Mouse (Mus musculus): ENCODE data around the gene Ppp1r37.

Gene Ppp1r37

DNA sequence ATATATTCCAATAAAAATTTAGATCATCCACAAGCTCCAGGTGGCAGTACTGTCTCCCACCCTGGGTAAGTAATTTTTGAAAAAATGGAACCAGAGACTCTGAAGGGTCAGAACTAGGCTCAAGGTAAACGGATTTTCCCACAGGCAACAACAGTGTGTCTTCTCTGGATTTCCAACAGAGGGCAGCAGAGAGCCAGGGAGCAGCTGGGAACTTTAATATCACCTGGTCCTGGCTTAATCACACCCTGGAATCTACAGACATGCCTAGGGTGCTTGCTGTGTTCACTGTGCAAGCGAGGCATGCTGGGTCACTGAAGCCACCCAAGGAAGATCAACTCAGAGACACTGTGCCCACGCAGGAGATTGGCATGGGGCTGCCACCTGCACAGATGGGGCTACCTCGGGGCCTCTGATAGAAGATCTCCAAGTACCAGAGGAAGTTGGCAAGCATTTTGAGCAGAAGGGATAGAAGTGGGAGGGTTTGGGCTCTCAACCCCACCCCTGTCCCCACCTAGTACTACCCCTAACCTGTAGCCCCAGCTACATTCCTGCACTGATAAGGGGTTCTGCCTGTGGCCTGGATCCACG lies 59.3 kb downstream of the Ppp1r37 start:
- peak; percentile 31 to 46 for DNase-seq (ENCODE audit: low spot score in 2 of 2)

GRCm38 (mm10) chr7:19501658-19502057 lies 61.2 kb downstream of the Ppp1r37 start:
- no peak for DNase-seq (ENCODE audit: low spot score in 2 of 2)

DNA sequence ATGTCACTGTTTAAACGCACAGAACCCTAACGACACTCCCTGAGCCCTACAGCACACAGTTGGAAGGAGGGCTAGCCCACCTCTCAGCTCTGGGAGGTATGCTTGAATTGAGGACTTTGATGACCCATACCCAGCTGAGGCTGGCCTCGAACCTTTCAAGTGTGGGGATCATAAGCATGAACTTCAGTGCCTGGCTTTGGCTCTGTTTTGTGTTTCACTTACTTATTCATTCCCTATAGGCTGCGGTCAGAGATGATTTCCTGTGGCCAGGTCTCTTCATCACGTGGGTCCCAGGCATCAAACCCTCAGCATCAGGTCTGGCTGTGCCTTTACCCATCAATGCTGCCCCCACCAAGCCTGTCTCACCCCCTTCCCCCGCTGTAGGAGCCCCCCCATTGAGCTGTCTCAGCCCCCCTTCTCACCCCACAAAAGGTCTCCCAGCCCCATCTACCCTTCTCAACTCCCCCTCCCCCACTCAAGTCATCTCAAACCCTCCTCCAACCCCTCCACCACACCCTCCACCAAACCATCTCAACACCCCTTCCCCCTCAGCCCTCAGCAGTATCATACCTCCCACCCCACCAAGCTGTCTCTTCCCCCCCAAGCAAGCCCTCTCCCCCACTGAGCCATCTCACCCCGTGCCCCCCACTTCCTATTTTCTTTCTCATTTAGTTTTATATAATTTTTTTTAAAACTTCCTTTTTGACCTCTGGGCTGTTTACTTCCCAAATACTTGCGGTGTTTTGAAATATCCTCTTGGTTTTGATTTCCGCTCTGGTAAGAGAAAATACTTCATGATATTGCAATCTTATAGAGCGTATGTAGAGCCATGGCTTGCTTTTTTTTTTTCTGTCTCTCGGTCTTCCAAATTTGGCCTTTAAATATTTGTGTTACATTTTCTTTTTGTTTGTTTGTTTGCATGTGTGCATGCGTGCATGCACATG lies 62.2 kb downstream of the Ppp1r37 start:
- DNase-seq (ENCODE audit: low spot score in 2 of 2) = peak in 1 of 2 experiments; percentile 14

- no peak for DNase-seq (ENCODE audit: low spot score in 2 of 2)
These were observed 64.5 kb downstream of the Ppp1r37 start for GRCm38 (mm10) chr7:19498326-19498725.

- no peak for DNase-seq (ENCODE audit: low spot score in 2 of 2)
These were observed 66.7 kb downstream of the Ppp1r37 start for GRCm38 (mm10) chr7:19496214-19496555.

GRCm38 (mm10) chr7:19495521-19496213 lies 67.2 kb downstream of the Ppp1r37 start:
- no peak for DNase-seq (ENCODE audit: low spot score in 2 of 2)

- DNase-seq (ENCODE audit: low spot score in 2 of 2) = no peak
These were observed 68.0 kb downstream of the Ppp1r37 start for GRCm38 (mm10) chr7:19494751-19495474.

GRCm38 (mm10) chr7:19491731-19492130 lies 71.1 kb downstream of the Ppp1r37 start:
- peak; percentile 40 to 42 for DNase-seq (ENCODE audit: low spot score in 2 of 2)

DNA sequence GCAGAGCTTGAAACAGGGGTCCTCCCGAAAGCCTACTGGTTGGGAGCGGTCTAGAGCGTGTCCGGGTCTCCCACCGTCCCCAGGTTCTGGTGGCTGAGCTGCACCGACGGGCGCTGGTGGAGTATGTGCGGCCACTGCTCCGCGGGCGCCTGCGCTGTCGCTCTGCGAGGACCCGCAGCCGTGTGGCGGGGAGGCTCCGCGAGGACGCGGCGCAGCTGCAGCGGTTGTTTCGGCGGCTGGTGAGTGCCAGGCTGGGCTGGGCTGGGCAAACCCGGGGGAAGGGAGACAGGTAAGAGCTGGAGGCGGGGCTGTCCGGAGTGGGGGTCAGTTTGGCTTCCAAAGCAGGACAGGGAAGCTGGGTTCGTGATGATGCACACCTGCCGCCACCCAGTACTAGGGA lies 73.4 kb downstream of the Ppp1r37 start:
- DNase-seq (ENCODE audit: low spot score in 2 of 2) = no peak

GRCm38 (mm10) chr7:19486549-19486948 lies 76.3 kb downstream of the Ppp1r37 start:
- no peak for DNase-seq (ENCODE audit: low spot score in 2 of 2)

GRCm38 (mm10) chr7:19485488-19485887 lies 77.4 kb downstream of the Ppp1r37 start:
- no peak for DNase-seq (ENCODE audit: low spot score in 2 of 2)

DNA sequence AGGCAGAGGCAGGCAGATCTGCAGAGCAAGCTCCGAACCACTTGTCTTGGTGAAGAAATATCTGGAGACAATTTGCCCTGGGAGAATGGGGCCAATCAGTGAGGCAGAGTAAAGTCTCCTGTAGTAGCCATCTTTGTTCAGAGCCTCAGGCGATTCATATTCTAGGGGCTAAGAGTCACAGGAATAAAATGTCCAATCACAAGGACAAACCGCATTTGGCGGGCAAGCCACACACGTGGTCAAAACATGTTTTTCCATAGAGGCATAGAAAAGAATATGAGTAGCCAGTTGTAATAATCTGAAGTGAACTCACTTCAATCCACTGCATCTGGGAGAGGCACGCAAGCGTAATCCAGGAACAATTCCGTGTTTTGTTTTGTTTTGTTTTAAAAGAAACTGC lies 79.6 kb downstream of the Ppp1r37 start:
- no peak for DNase-seq (ENCODE audit: low spot score in 2 of 2)
